Mouse (Mus musculus): ENCODE results near the gene Adrm1.

Adrm1 gene

GRCm38 (mm10) chr2:180185686-180186085 lies 14.4 kb downstream of the Adrm1 start:
- DNase-seq = no peak

- DNase-seq = no peak
Measured at GRCm38 (mm10) chr2:180187362-180187761, 16.1 kb downstream of the Adrm1 start.

GRCm38 (mm10) chr2:180196610-180197322 lies 25.5 kb downstream of the Adrm1 start:
- no peak for DNase-seq

- no peak for DNase-seq
Measured at GRCm38 (mm10) chr2:180197323-180198037, 26.2 kb downstream of the Adrm1 start.

GRCm38 (mm10) chr2:180198782-180199181 lies 27.5 kb downstream of the Adrm1 start:
- DNase-seq = no peak

- no peak for DNase-seq
Measured at GRCm38 (mm10) chr2:180200681-180201080, 29.4 kb downstream of the Adrm1 start.

GRCm38 (mm10) chr2:180201303-180201702 lies 30.0 kb downstream of the Adrm1 start:
- no peak for DNase-seq

GRCm38 (mm10) chr2:180202263-180202662 lies 31.0 kb downstream of the Adrm1 start:
- DNase-seq = peak; percentile 18

GRCm38 (mm10) chr2:180202805-180203204 lies 31.5 kb downstream of the Adrm1 start:
- DNase-seq = peak; percentile 14

GRCm38 (mm10) chr2:180204501-180204900 lies 33.2 kb downstream of the Adrm1 start:
- DNase-seq = no peak

GRCm38 (mm10) chr2:180205083-180205955 lies 34.0 kb downstream of the Adrm1 start:
- no peak for DNase-seq

- no peak for DNase-seq
Measured at GRCm38 (mm10) chr2:180205956-180206280, 34.6 kb downstream of the Adrm1 start.

- DNase-seq = peak; percentile 78
Measured at GRCm38 (mm10) chr2:180207840-180208239, 36.6 kb downstream of the Adrm1 start.

- DNase-seq = no peak
Measured at GRCm38 (mm10) chr2:180208976-180209375, 37.7 kb downstream of the Adrm1 start.

- DNase-seq = no peak
Measured at GRCm38 (mm10) chr2:180212255-180212654, 41.0 kb downstream of the Adrm1 start.

- DNase-seq = peak; percentile 64
Measured at GRCm38 (mm10) chr2:180214352-180214978, 43.2 kb downstream of the Adrm1 start.

GRCm38 (mm10) chr2:180215011-180215461 lies 43.8 kb downstream of the Adrm1 start:
- peak; percentile 74 for DNase-seq

GRCm38 (mm10) chr2:180215951-180216350 lies 44.7 kb downstream of the Adrm1 start:
- DNase-seq = peak; percentile 80

- DNase-seq = peak; percentile 33
Measured at GRCm38 (mm10) chr2:180216921-180217320, 45.6 kb downstream of the Adrm1 start.

GRCm38 (mm10) chr2:180217587-180217986 lies 46.3 kb downstream of the Adrm1 start:
- peak; percentile 90 for DNase-seq

GRCm38 (mm10) chr2:180218241-180218640 lies 47.0 kb downstream of the Adrm1 start:
- DNase-seq = peak; percentile 13

- peak; percentile 83 for DNase-seq
Measured at GRCm38 (mm10) chr2:180218677-180219076, 47.4 kb downstream of the Adrm1 start.

All from kidney, postnatal 10 days (tissue).